ENCODE assay signal across 21 mouse cellular contexts in the genomic region with DNA sequence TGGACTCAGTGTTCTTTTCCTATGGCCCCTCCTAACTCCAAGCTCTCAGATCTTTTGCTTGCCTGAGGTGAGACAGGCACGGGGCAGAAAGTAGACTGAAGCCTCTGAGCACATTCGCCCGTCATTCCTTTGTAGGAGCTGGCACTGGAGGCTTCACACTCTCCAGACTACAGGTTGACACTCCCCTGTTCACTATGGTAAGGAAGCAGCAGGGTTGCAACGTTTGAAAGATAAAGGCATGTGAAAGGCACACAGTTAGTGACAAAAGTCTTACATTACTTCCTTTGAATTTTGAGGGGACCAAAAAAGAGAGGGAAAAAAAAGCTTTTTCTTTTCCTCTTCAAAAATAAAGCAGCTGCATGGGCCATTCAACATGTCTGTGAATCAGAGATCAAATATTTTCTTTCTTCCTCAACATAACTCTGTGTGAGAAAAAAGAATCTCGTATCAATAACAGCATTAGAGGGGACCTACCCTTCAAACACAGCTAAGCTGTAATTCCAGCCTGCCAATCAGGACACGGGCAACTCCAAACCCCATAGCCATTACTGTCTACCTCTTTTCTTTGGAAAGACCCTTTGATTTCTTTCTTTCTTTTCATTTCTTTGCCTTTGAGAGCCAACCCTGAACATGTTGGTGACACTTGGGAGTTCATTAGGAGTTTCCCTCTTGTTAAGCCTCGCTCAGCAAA.
"Had no signal": no experiment of that assay in that cellular context is flagged by ENCODE, and none has a peak within 500 bp of the region (broad histone marks: within the 10 kb centered on the region; RNA-seq: fewer than 3 reads in every experiment).

No protein-coding gene starts in this region.

- H3K4me1 ChIP-seq: limb, embryonic 13.5 days; liver, embryonic 12.5 days; liver, embryonic 15.5 days; lung, embryonic 15.5 days; neural tube, embryonic 13.5 days had no signal

- H3K27ac ChIP-seq: kidney, postnatal 0 days; layer of hippocampus, adult 2 months; limb, embryonic 10.5 days; limb, embryonic 13.5 days; liver, embryonic 12.5 days; liver, embryonic 15.5 days; lung, embryonic 15.5 days; neural tube, embryonic 13.5 days had no signal

- DNase-seq: kidney, adult 2 months; kidney, postnatal 25 days; layer of hippocampus, adult 9-11 months; liver; lung, adult 18-20 months; lung, postnatal 10 days; lung, postnatal 36 days; retina, postnatal 1 day; thymus, adult 18-20 months; thymus, postnatal 36 days had no signal

- ATAC-seq: liver, embryonic 12.5 days had no signal

- H3K9me3 ChIP-seq: limb, embryonic 10.5 days; limb, embryonic 13.5 days; liver, embryonic 12.5 days; liver, embryonic 15.5 days; lung, embryonic 15.5 days; megakaryocyte, embryonic 14.5 days; neural tube, embryonic 13.5 days had no signal

- H3K4me3 ChIP-seq: layer of hippocampus, adult 2 months; limb, embryonic 10.5 days; limb, embryonic 13.5 days; liver, embryonic 12.5 days; liver, embryonic 15.5 days; lung, embryonic 15.5 days; megakaryocyte, embryonic 14.5 days; myocyte; neural tube, embryonic 13.5 days had no signal

- H3K36me3 ChIP-seq: limb, embryonic 10.5 days; limb, embryonic 13.5 days; liver, embryonic 12.5 days; liver, embryonic 15.5 days; lung, embryonic 15.5 days; neural tube, embryonic 13.5 days had no signal

- H3K27me3 ChIP-seq: liver, embryonic 12.5 days; liver, embryonic 15.5 days; lung, embryonic 15.5 days; neural tube, embryonic 13.5 days had no signal

- H3K9ac ChIP-seq: limb, embryonic 13.5 days; liver, embryonic 12.5 days; liver, embryonic 15.5 days; lung, embryonic 15.5 days; neural tube, embryonic 13.5 days had no signal

- H3K4me2 ChIP-seq: limb, embryonic 13.5 days; liver, embryonic 12.5 days; liver, embryonic 15.5 days; lung, embryonic 15.5 days; midbrain, embryonic 11.5 days; neural tube, embryonic 13.5 days had no signal
